Mouse (Mus musculus) testis, adult 10 weeks (tissue): ENCODE results near the gene Slc6a20a. TPM values are rescaled to one million over a fixed set of nuclear protein-coding genes. Genes with fewer than 3 reads are reported as not detected.

Experiments
- polyA plus RNA-seq: library from polyadenylated mRNA; stranded (reverse); fragments of 350-450 nt; fragmentation: Illumina TruSeq; extraction: RNeasy Lipid Tissue Mini Kit (QIAGEN cat#74804); gene quantifications from one replicate; pipeline ENCODE4 v1.2.3, GENCODE M21; 2014; ENCODE audit warnings: low read depth, low replicate concordance

Gene Slc6a20a
- polyA plus RNA-seq = 1.6 TPM

GRCm38 (mm10) chr9:123678327-123679105 is at the start of gene Slc6a20a, which contains the start of gene Ccr9:
Gene Slc6a20a, minus strand, starts transcription at chr9:123678885.
Gene Ccr9, plus strand, starts transcription at chr9:123678439.

GRCm38 (mm10) chr9:123717186-123718008 is 38.7 kb upstream of the Slc6a20a start, which contains the start of gene Lztfl1:
Gene Lztfl1, minus strand, starts transcription at chr9:123717697.

GRCm38 (mm10) chr9:123632281-123632680 is 46.4 kb downstream of the Slc6a20a start, which contains the start of gene Slc6a20b:
Gene Slc6a20b, minus strand, starts transcription at chr9:123632565.

Other genes with a start within 250 kb of the Slc6a20a start
- 19.3 TPM for gene Limd1, start 200.2 kb downstream of the Slc6a20a start, polyA plus RNA-seq
- gene Sacm1l, start 149.1 kb downstream of the Slc6a20a start, polyA plus RNA-seq = 29.8 TPM
- 0.21 TPM for gene Slc6a20b, start 46.3 kb downstream of the Slc6a20a start, polyA plus RNA-seq
- not detected for gene Ccr9, start 446 bp downstream of the Slc6a20a start, polyA plus RNA-seq
- 693 TPM for gene Lztfl1, start 38.8 kb upstream of the Slc6a20a start, polyA plus RNA-seq
- 0.38 TPM for gene Cxcr6, start 127.6 kb upstream of the Slc6a20a start, polyA plus RNA-seq
- 41.4 TPM for gene Fyco1, start 173.0 kb upstream of the Slc6a20a start, polyA plus RNA-seq
- 0.24 TPM for gene Xcr1, start 183.1 kb upstream of the Slc6a20a start, polyA plus RNA-seq